Mouse (Mus musculus) inflammation-experienced regulatory T-cells, adult 6 months (primary cell): Measurements from ENCODE around the gene Pcdh7. TPM values are rescaled to one million over a fixed set of nuclear protein-coding genes. Genes with fewer than 3 reads are reported as not detected.
"Not testable (repeated sequence)": the region's sequence is repeated elsewhere in the genome, so short reads cannot be mapped to it uniquely, and the experiment has no call there.

Source experiments
- ATAC-seq: one replicate; pipeline ENCODE4 v1.8.0; 2017
- polyA plus RNA-seq, 3 experiments: library from polyadenylated mRNA; unstranded; fragments of 100-300 nt; shearing (Covaris generic); gene quantifications; one replicate each; pipeline ENCODE4 v1.2.1; 2017

The Pcdh7 gene
- polyA plus RNA-seq, 3 experiments from 2014 or later = not detected

- no peak for ATAC-seq
Observed at GRCm38 (mm10) chr5:58172218-58172617, 454.5 kb downstream of the Pcdh7 start.

- not testable (repeated sequence) for ATAC-seq
Observed at GRCm38 (mm10) chr5:58174335-58174734, 456.6 kb downstream of the Pcdh7 start.

GRCm38 (mm10) chr5:58175532-58175931 is 457.8 kb downstream of the Pcdh7 start:
- ATAC-seq = no peak
